Mouse (Mus musculus): ENCODE data around the gene Inafm2.

Gene Inafm2

GRCm38 (mm10) chr2:118745232-118745884, at the start of gene Inafm2:
Gene Inafm2 (plus strand): TSS chr2:118745758.
- peak in 1 of 2 experiments; percentile 57 for DNase-seq (ENCODE audit: low read depth in 1 of 2, low spot score in 2 of 2)

GRCm38 (mm10) chr2:118696451-118697308, 48.9 kb upstream of the Inafm2 start:
- no peak for DNase-seq (ENCODE audit: low read depth in 1 of 2, low spot score in 2 of 2)

GRCm38 (mm10) chr2:118697311-118697877, 48.2 kb upstream of the Inafm2 start:
- DNase-seq (ENCODE audit: low read depth in 1 of 2, low spot score in 2 of 2), result no peak

GRCm38 (mm10) chr2:118697955-118698354, 47.6 kb upstream of the Inafm2 start:
- no peak for DNase-seq (ENCODE audit: low read depth in 1 of 2, low spot score in 2 of 2)

- peak; percentile 33 to 69 for DNase-seq (ENCODE audit: low read depth in 1 of 2, low spot score in 2 of 2)
Measured at GRCm38 (mm10) chr2:118700179-118701062, 45.1 kb upstream of the Inafm2 start.

GRCm38 (mm10) chr2:118701161-118701560, 44.4 kb upstream of the Inafm2 start:
- no peak for DNase-seq (ENCODE audit: low read depth in 1 of 2, low spot score in 2 of 2)

GRCm38 (mm10) chr2:118701971-118702882, 43.3 kb upstream of the Inafm2 start:
- no peak for DNase-seq (ENCODE audit: low read depth in 1 of 2, low spot score in 2 of 2)

- no peak for DNase-seq (ENCODE audit: low read depth in 1 of 2, low spot score in 2 of 2)
Measured at GRCm38 (mm10) chr2:118702883-118703761, 42.4 kb upstream of the Inafm2 start.

- no peak for DNase-seq (ENCODE audit: low read depth in 1 of 2, low spot score in 2 of 2)
Measured at GRCm38 (mm10) chr2:118703913-118704730, 41.4 kb upstream of the Inafm2 start, which contains the start of gene Ankrd63. Gene Ankrd63 (minus strand): TSS chr2:118703963.

- no peak for DNase-seq (ENCODE audit: low read depth in 1 of 2, low spot score in 2 of 2)
Measured at GRCm38 (mm10) chr2:118706436-118706835, 39.1 kb upstream of the Inafm2 start.

- DNase-seq (ENCODE audit: low read depth in 1 of 2, low spot score in 2 of 2), result no peak
Measured at GRCm38 (mm10) chr2:118708472-118708871, 37.1 kb upstream of the Inafm2 start.

GRCm38 (mm10) chr2:118709655-118710221, 35.8 kb upstream of the Inafm2 start:
- no peak for DNase-seq (ENCODE audit: low read depth in 1 of 2, low spot score in 2 of 2)

GRCm38 (mm10) chr2:118711038-118711494, 34.5 kb upstream of the Inafm2 start:
- no peak for DNase-seq (ENCODE audit: low read depth in 1 of 2, low spot score in 2 of 2)

GRCm38 (mm10) chr2:118713631-118714030, 31.9 kb upstream of the Inafm2 start:
- no peak for DNase-seq (ENCODE audit: low read depth in 1 of 2, low spot score in 2 of 2)

GRCm38 (mm10) chr2:118714230-118714629, 31.3 kb upstream of the Inafm2 start:
- no peak for DNase-seq (ENCODE audit: low read depth in 1 of 2, low spot score in 2 of 2)

- no peak for DNase-seq (ENCODE audit: low read depth in 1 of 2, low spot score in 2 of 2)
Measured at GRCm38 (mm10) chr2:118716677-118717076, 28.9 kb upstream of the Inafm2 start.

- DNase-seq (ENCODE audit: low read depth in 1 of 2, low spot score in 2 of 2), result no peak
Measured at GRCm38 (mm10) chr2:118723693-118724486, 21.7 kb upstream of the Inafm2 start.

Data from monocyte, adult 2 months (primary cell).